Mouse (Mus musculus): ENCODE results near the gene Sipa1l1. TPM values are rescaled to one million over a fixed set of nuclear protein-coding genes. Genes with fewer than 3 reads are reported as not detected.

Gene Sipa1l1
- total and polyA plus RNA-seq, 3 experiments, result 141 to 365 (median 161) TPM

DNA sequence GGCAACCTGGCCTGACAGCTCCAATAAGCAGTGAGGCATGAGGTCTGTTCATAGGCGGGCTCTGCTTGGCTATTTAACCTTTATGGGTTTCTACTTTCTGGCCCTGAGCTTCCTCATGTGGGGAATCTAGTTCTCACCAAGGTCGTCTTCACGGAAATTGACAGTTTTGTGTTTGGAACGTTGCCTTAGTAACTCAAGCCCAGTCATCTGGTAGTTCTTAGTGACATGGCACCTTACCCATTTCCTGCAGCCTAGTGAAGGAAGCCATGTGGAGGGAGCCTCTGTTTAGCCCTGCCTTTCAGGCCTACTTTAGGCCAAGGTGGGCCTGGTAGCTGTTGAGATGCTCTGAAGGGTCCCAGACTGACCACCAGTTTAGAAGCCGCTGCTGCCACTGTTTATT, 164.9 kb downstream of the Sipa1l1 start:
- Histone ChIP-seq H3K4me1 (ENCODE audit: insufficient read depth, low read depth, low read length) (peaks cover 39% of the 10 kb centered on the region), H3K36me3 (replicated peaks) (peaks cover 87% of the 10 kb centered on the region), H3K4me3 (ENCODE audit: low read depth, low read length) (no peak overlapping the region), H3K9me3 (replicated peaks) (no peaks in the 10 kb centered on the region), H3K27me3 (ENCODE audit: insufficient read depth, low read length) (no peaks in the 10 kb centered on the region)
- TF ChIP-seq POLR2AphosphoS5 (IDR thresholded peaks at IDR 0.05; ENCODE audit: insufficient replicate concordance, low read depth, low read length) (no peak), GATA1 (IDR thresholded peaks at IDR 0.05; ENCODE audit: borderline replicate concordance, low read length) (no peak), CTCF (IDR thresholded peaks at IDR 0.05; ENCODE audit: low read depth, low read length) (no peak), TAL1 (conservative IDR thresholded peaks at IDR 0.05; ENCODE audit: low read depth, low read length) (no peak), GATA2 (IDR thresholded peaks at IDR 0.05; ENCODE audit: borderline replicate concordance, low read depth, low read length) (no peak)
- DNase-seq (ENCODE audit: low spot score) (no peak), ATAC-seq (ENCODE audit: extremely low read depth, insufficient number of reproducible peaks, low FRiP score, poor library complexity, severe bottlenecking) (no peak)

DNA sequence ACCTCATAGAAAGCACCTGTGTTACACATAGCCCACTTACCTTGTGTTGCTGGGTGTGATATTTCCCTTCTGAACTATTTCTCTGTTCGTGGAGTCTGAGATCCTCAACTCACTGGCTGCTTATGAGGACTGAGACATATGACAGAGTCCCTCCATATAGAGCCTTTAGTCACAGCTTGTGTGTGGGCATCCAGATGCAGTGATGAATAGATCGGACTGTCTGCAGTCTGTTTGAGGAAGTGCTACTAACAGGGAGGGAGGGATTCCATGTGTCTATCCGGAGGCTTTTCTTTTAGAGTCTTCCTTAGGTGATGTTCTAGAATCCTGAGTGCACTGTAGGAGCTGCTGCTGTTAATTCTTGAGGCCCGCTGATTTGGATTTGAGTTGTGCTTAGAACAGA, 165.4 kb downstream of the Sipa1l1 start:
- Histone ChIP-seq H3K27me3 (ENCODE audit: insufficient read depth, low read length) (no peaks in the 10 kb centered on the region), H3K9me3 (replicated peaks) (no peaks in the 10 kb centered on the region), H3K4me1 (ENCODE audit: insufficient read depth, low read depth, low read length) (peaks cover 40% of the 10 kb centered on the region), H3K4me3 (ENCODE audit: low read depth, low read length) (no peak overlapping the region), H3K36me3 (replicated peaks) (peaks cover 87% of the 10 kb centered on the region)
- DNase-seq (ENCODE audit: low spot score) (no peak), ATAC-seq (ENCODE audit: extremely low read depth, insufficient number of reproducible peaks, low FRiP score, poor library complexity, severe bottlenecking) (no peak)
- TF ChIP-seq TAL1 (conservative IDR thresholded peaks at IDR 0.05; ENCODE audit: low read depth, low read length), result no peak
- no peak for TF ChIP-seq GATA2 (IDR thresholded peaks at IDR 0.05; ENCODE audit: borderline replicate concordance, low read depth, low read length)
- TF ChIP-seq CTCF (IDR thresholded peaks at IDR 0.05; ENCODE audit: low read depth, low read length), result no peak
- TF ChIP-seq GATA1 (IDR thresholded peaks at IDR 0.05; ENCODE audit: borderline replicate concordance, low read length), result no peak
- no peak for TF ChIP-seq POLR2AphosphoS5 (IDR thresholded peaks at IDR 0.05; ENCODE audit: insufficient replicate concordance, low read depth, low read length)

DNA sequence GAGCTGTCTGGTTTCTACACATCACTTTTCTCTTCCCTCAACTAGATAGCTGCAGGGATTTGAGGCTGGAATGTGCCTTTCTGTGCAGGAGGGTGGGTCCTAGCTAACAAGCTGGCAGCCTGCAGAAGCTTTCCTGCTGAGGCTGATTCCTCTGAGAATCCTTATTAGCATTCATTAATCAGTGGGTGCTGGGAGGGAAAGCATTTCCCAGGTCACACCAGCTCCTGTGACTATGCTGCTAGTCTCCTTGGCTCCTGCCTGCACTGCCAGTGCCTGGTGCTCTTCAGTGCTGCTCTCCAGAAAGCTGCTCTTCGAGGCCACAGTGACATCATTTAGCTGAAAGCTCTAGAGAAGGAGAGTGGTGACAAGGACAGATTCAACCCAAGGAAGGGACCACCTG, 166.0 kb downstream of the Sipa1l1 start:
- H3K9me3 ChIP-seq (replicated peaks), result no peaks in the 10 kb centered on the region
- ATAC-seq (ENCODE audit: extremely low read depth, insufficient number of reproducible peaks, low FRiP score, poor library complexity, severe bottlenecking) (no peak), DNase-seq (ENCODE audit: low spot score) (no peak)
- no peaks in the 10 kb centered on the region for H3K27me3 ChIP-seq (ENCODE audit: insufficient read depth, low read length)
- H3K4me3 ChIP-seq (ENCODE audit: low read depth, low read length), result no peak overlapping the region
- TF ChIP-seq TAL1 (conservative IDR thresholded peaks at IDR 0.05; ENCODE audit: low read depth, low read length), result no peak
- TF ChIP-seq CTCF (IDR thresholded peaks at IDR 0.05; ENCODE audit: low read depth, low read length), result no peak
- no peak for TF ChIP-seq GATA1 (IDR thresholded peaks at IDR 0.05; ENCODE audit: borderline replicate concordance, low read length)
- no peak for TF ChIP-seq POLR2AphosphoS5 (IDR thresholded peaks at IDR 0.05; ENCODE audit: insufficient replicate concordance, low read depth, low read length)
- no peak for TF ChIP-seq GATA2 (IDR thresholded peaks at IDR 0.05; ENCODE audit: borderline replicate concordance, low read depth, low read length)
- peaks cover 43% of the 10 kb centered on the region for H3K4me1 ChIP-seq (ENCODE audit: insufficient read depth, low read depth, low read length)
- H3K36me3 ChIP-seq (replicated peaks), result peaks cover 90% of the 10 kb centered on the region

DNA sequence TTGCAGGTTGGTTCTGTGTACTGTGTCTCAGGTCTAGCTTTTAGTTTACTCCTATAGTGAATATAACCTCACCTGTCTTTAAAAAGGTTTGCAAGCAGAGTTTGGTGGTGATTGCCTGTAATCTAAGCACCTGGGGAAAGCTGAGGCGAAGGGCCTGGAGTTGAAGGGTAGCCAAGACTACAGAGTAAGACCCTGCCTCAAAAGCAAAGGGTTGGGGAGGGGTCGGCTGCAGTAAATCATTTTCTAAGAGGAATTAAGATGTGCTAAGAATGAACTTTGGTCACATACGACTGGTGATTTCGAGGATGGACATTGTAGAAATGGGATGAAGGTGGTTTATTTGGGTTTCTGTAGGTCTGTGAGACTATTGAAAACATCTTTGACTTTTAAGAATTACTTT, 169.4 kb downstream of the Sipa1l1 start:
- H3K4me1 ChIP-seq (ENCODE audit: insufficient read depth, low read depth, low read length), result peaks cover 45% of the 10 kb centered on the region
- ATAC-seq (ENCODE audit: extremely low read depth, insufficient number of reproducible peaks, low FRiP score, poor library complexity, severe bottlenecking), result no peak
- peaks cover 92% of the 10 kb centered on the region for H3K36me3 ChIP-seq (replicated peaks)
- no peaks in the 10 kb centered on the region for H3K27me3 ChIP-seq (ENCODE audit: insufficient read depth, low read length)
- no peaks in the 10 kb centered on the region for H3K9me3 ChIP-seq (replicated peaks)
- H3K4me3 ChIP-seq (ENCODE audit: low read depth, low read length), result no peak overlapping the region
- no peak for DNase-seq (ENCODE audit: low spot score)
- no peak for TF ChIP-seq TAL1 (conservative IDR thresholded peaks at IDR 0.05; ENCODE audit: low read depth, low read length)
- TF ChIP-seq POLR2AphosphoS5 (IDR thresholded peaks at IDR 0.05; ENCODE audit: insufficient replicate concordance, low read depth, low read length), result no peak
- no peak for TF ChIP-seq GATA1 (IDR thresholded peaks at IDR 0.05; ENCODE audit: borderline replicate concordance, low read length)
- no peak for TF ChIP-seq CTCF (IDR thresholded peaks at IDR 0.05; ENCODE audit: low read depth, low read length)
- TF ChIP-seq GATA2 (IDR thresholded peaks at IDR 0.05; ENCODE audit: borderline replicate concordance, low read depth, low read length), result no peak

DNA sequence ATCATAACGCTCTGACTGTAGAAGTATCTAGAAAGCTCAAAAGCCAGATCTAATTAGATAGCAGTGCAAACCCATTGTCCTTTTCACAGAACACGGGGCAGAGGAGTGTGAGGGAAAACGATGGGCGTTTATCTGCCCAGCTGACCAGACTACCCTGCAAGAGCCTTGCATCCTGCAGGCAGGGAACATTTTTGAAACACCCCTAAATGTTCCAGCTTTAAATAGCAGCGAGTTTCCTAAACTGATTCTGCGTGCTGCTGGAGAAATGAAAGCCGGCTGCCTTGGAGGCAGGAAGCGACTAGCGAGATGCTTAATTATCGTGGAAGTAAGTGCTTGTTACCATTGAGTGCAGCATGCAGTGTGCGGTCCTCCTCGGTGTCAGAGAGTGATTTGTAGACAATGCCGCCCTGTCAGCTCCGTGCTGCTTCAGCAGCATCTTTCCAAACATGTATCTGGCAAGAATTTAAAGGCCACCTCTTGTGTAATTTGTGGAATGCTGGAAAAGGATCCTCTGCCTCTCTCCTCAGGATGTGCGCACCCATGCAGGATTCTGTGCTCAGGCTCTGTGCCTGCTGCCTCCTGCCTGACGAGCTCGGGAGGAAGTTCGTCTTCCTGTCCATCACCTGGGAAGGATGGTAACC, 170.2 kb downstream of the Sipa1l1 start:
- no peak for ATAC-seq (ENCODE audit: extremely low read depth, insufficient number of reproducible peaks, low FRiP score, poor library complexity, severe bottlenecking)
- TF ChIP-seq CTCF (IDR thresholded peaks at IDR 0.05; ENCODE audit: low read depth, low read length), result no peak
- TF ChIP-seq GATA1 (IDR thresholded peaks at IDR 0.05; ENCODE audit: borderline replicate concordance, low read length), result no peak
- TF ChIP-seq GATA2 (IDR thresholded peaks at IDR 0.05; ENCODE audit: borderline replicate concordance, low read depth, low read length), result no peak
- TF ChIP-seq POLR2AphosphoS5 (IDR thresholded peaks at IDR 0.05; ENCODE audit: insufficient replicate concordance, low read depth, low read length), result no peak
- TF ChIP-seq TAL1 (conservative IDR thresholded peaks at IDR 0.05; ENCODE audit: low read depth, low read length), result no peak
- Histone ChIP-seq H3K9me3 (replicated peaks) (no peaks in the 10 kb centered on the region), H3K4me1 (ENCODE audit: insufficient read depth, low read depth, low read length) (peaks cover 37% of the 10 kb centered on the region), H3K4me3 (ENCODE audit: low read depth, low read length) (no peak overlapping the region), H3K36me3 (replicated peaks) (peaks cover 92% of the 10 kb centered on the region), H3K27me3 (ENCODE audit: insufficient read depth, low read length) (no peaks in the 10 kb centered on the region)
- no peak for DNase-seq (ENCODE audit: low spot score)

DNA sequence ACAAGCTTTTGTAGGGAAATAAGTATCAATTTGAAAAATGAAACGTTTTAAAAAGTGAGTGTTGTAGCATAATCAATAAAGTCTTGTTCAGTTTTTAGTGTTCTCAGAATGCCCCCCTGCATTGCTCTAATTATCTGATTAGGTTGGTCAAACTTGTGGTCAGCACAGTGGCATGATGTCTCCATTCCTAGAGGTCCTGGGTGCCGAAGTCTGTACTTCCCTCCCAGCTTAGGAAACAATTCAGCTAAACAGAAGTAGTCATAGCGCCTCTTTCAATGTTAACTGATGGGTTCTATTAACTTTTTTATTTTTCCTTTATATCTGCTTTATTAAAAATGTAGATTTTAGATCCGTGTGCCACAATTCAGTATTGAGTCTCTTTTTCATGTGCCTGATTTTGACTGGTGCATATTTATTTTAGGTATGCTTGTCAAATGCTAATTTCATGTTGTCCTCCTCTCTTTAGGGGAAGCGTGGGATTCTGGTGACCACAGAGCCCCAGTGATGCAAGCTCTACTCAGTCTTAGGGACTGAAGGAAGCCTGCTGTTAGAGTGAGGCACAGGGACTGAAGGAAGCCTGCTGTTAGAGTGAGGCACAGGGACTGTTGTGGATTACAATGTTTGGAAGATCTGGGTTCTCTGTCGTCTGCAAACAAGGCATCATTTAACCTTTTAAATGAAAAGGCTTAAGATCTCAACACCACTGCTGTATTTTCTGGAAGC, 171.2 kb downstream of the Sipa1l1 start:
- no peak for DNase-seq (ENCODE audit: low spot score)
- peaks cover 90% of the 10 kb centered on the region for H3K36me3 ChIP-seq (replicated peaks)
- H3K9me3 ChIP-seq (replicated peaks), result no peaks in the 10 kb centered on the region
- no peak for TF ChIP-seq POLR2AphosphoS5 (IDR thresholded peaks at IDR 0.05; ENCODE audit: insufficient replicate concordance, low read depth, low read length)
- TF ChIP-seq GATA1 (IDR thresholded peaks at IDR 0.05; ENCODE audit: borderline replicate concordance, low read length), result no peak
- TF ChIP-seq CTCF (IDR thresholded peaks at IDR 0.05; ENCODE audit: low read depth, low read length), result no peak
- no peak for TF ChIP-seq GATA2 (IDR thresholded peaks at IDR 0.05; ENCODE audit: borderline replicate concordance, low read depth, low read length)
- TF ChIP-seq TAL1 (conservative IDR thresholded peaks at IDR 0.05; ENCODE audit: low read depth, low read length), result no peak
- H3K4me1 ChIP-seq (ENCODE audit: insufficient read depth, low read depth, low read length), result peaks cover 35% of the 10 kb centered on the region
- H3K27me3 ChIP-seq (ENCODE audit: insufficient read depth, low read length), result no peaks in the 10 kb centered on the region
- H3K4me3 ChIP-seq (ENCODE audit: low read depth, low read length), result no peak overlapping the region
- no peak for ATAC-seq (ENCODE audit: extremely low read depth, insufficient number of reproducible peaks, low FRiP score, poor library complexity, severe bottlenecking)

All from G1E (cell line).